Mouse (Mus musculus): Measurements from ENCODE around the gene Cfap69.

DNA sequence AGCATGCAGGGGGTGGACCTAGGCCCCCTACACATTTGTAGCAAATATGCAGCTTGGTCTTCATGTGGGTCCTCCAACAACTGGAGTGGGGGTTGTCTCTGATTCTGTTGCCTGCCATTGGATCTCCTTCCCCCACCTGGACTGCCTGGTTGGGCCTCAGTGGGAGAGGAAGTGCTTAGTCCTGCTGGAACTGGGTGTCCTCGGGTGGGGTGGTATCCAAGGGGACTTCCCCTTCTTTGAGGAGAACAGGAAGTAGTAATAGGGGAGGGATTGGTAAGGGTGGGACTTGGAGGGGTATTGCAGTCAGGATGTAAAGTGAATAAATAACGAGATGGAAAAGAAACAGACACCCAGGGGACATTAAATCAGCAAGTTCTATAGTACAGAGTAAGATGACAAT, 5.4 kb downstream of the Cfap69 start:
- TF ChIP-seq CTCF (IDR thresholded peaks at IDR 0.05; ENCODE audit: borderline replicate concordance, insufficient read depth, low read depth, low read length): no peak
- TF ChIP-seq POLR2A (IDR thresholded peaks at IDR 0.05; ENCODE audit: borderline replicate concordance, insufficient read depth, low read length): no peak
